Comparison of ENCODE assay signal across 22 mouse cellular contexts in genomic region chr11:4684186-4684585, GRCm38 (mm10). TPM values are rescaled to one million over a fixed set of nuclear protein-coding genes. Genes with fewer than 3 reads are reported as not detected.
DNase-seq lines count a peak whose midpoint lies in the region; ATAC-seq and TF ChIP-seq lines count a peak whose summit lies in the region.
"Had no signal": no experiment of that assay in that cellular context is flagged by ENCODE, and none has a peak within 500 bp of the region (broad histone marks: within the 10 kb centered on the region; RNA-seq: fewer than 3 reads in every experiment).

No protein-coding gene starts in this region.

- no peak for TF ChIP-seq CTCF in hindbrain, postnatal 0 days (IDR thresholded peaks at IDR 0.05; ENCODE audit: low read depth)
- peak; percentile 15; the same call in 1 of the 2 replicates for TF ChIP-seq CTCF in stomach, postnatal 0 days (IDR thresholded peaks at IDR 0.05; ENCODE audit: low read depth)

- H3K4me2 ChIP-seq in hindbrain, postnatal 0 days (ENCODE audit: low read depth, low read length): no peak overlapping the region
- no peak overlapping the region for H3K4me2 ChIP-seq in hindbrain, embryonic 11.5 days (replicated peaks; ENCODE audit: low read depth, low read length)
- H3K4me2 ChIP-seq in liver, embryonic 13.5 days: no peak overlapping the region
- no peak overlapping the region for H3K4me2 ChIP-seq in liver, embryonic 12.5 days
- H3K4me2 ChIP-seq in stomach, postnatal 0 days (replicated peaks; ENCODE audit: low read depth): no peak overlapping the region
- H3K4me2 ChIP-seq: embryonic facial prominence, embryonic 12.5 days; embryonic facial prominence, embryonic 15.5 days; heart, embryonic 11.5 days; hindbrain, embryonic 13.5 days had no signal

- H3K27ac ChIP-seq in hindbrain, postnatal 0 days: no peak overlapping the region
- H3K27ac ChIP-seq in hindbrain, embryonic 11.5 days (ENCODE audit: low read depth, low read length): no peak overlapping the region
- H3K27ac ChIP-seq in liver, embryonic 13.5 days: peak overlapping the region; percentile 14; the same call in 1 of the 2 replicates
- no peak overlapping the region for H3K27ac ChIP-seq in liver, embryonic 12.5 days
- H3K27ac ChIP-seq in stomach, postnatal 0 days (replicated peaks): no peak overlapping the region
- H3K27ac ChIP-seq: embryonic facial prominence, embryonic 12.5 days; embryonic facial prominence, embryonic 15.5 days; hindbrain, embryonic 13.5 days had no signal

- no peak overlapping the region for H3K9ac ChIP-seq in hindbrain, postnatal 0 days (replicated peaks; ENCODE audit: low read length)
- H3K9ac ChIP-seq in hindbrain, embryonic 11.5 days (ENCODE audit: low read depth, low read length): no peak overlapping the region
- H3K9ac ChIP-seq in liver, embryonic 13.5 days: no peak overlapping the region
- H3K9ac ChIP-seq in liver, embryonic 12.5 days: no peak overlapping the region
- H3K9ac ChIP-seq in stomach, postnatal 0 days (ENCODE audit: low read length): no peak overlapping the region
- H3K9ac ChIP-seq: embryonic facial prominence, embryonic 12.5 days; embryonic facial prominence, embryonic 15.5 days; forebrain, postnatal 0 days; hindbrain, embryonic 13.5 days had no signal

- no peaks in the 10 kb centered on the region for H3K4me1 ChIP-seq in hindbrain, postnatal 0 days (ENCODE audit: insufficient read depth, low read length)
- no peaks in the 10 kb centered on the region for H3K4me1 ChIP-seq in hindbrain, embryonic 11.5 days (replicated peaks; ENCODE audit: control insufficient read depth, insufficient read depth, low read length)
- peaks cover 7% of the 10 kb centered on the region; the same call in 1 of the 2 replicates for H3K4me1 ChIP-seq in liver, embryonic 13.5 days (replicated peaks)
- peaks cover 5% of the 10 kb centered on the region; the same call in 1 of the 2 replicates for H3K4me1 ChIP-seq in liver, embryonic 12.5 days
- no peaks in the 10 kb centered on the region for H3K4me1 ChIP-seq in stomach, postnatal 0 days (replicated peaks; ENCODE audit: control insufficient read depth, insufficient read depth)

- 65% methylated on average over 6 of the region's 6 CpGs for WGBS in hindbrain, postnatal 0 days
- 69% methylated on average over 6 of the region's 6 CpGs for WGBS in hindbrain, embryonic 11.5 days
- WGBS in liver, embryonic 13.5 days (ENCODE audit: insufficient replicate concordance): 60% methylated on average over 6 of the region's 6 CpGs
- WGBS in liver, embryonic 12.5 days (ENCODE audit: insufficient replicate concordance): 68% methylated on average over 6 of the region's 6 CpGs
- 51% methylated on average over 6 of the region's 6 CpGs for WGBS in stomach, postnatal 0 days

- no peak overlapping the region for H3K4me3 ChIP-seq in hindbrain, postnatal 0 days (ENCODE audit: low read length)
- no peak overlapping the region for H3K4me3 ChIP-seq in hindbrain, embryonic 11.5 days (ENCODE audit: low read depth, low read length)
- no peak overlapping the region for H3K4me3 ChIP-seq in liver, embryonic 13.5 days (replicated peaks)
- H3K4me3 ChIP-seq in liver, embryonic 12.5 days: no peak overlapping the region
- no peak overlapping the region for H3K4me3 ChIP-seq in stomach, postnatal 0 days (ENCODE audit: low read depth, low read length)
- H3K4me3 ChIP-seq: embryonic facial prominence, embryonic 12.5 days; embryonic facial prominence, embryonic 15.5 days; hindbrain, embryonic 13.5 days had no signal

- no peak for DNase-seq in hindbrain, postnatal 0 days (ENCODE audit: low spot score)
- DNase-seq in hindbrain, embryonic 11.5 days (ENCODE audit: low spot score): no peak
- no peak for DNase-seq in liver, embryonic 13.5 days
- peak; percentile 58 for DNase-seq in brain, adult 2 months (ENCODE audit: low read depth, low spot score)
- no peak for DNase-seq in stomach, postnatal 0 days (ENCODE audit: low spot score)
- DNase-seq: adrenal gland, postnatal 10 days; cerebellum, adult 11 months; cerebellum, adult 2 months; cerebellum, adult 9-11 months; cerebellum, postnatal 25 days; forebrain, postnatal 0 days; gastrocnemius, postnatal 10 days; heart, adult 11 months had no signal

- peak; percentile 34; the same call in 1 of the 2 replicates for ATAC-seq in hindbrain, postnatal 0 days
- no peak for ATAC-seq in hindbrain, embryonic 11.5 days (ENCODE audit: low FRiP score)
- no peak for ATAC-seq in liver, embryonic 13.5 days (ENCODE audit: low read depth)
- no peak for ATAC-seq in liver, embryonic 12.5 days
- no peak for ATAC-seq in stomach, postnatal 0 days (ENCODE audit: low FRiP score, low TSS enrichment)
- ATAC-seq: CD4-positive, CD25-positive, alpha-beta regulatory T cell, adult 4 months; forebrain, embryonic 14.5 days; forebrain, postnatal 0 days; hindbrain, embryonic 16.5 days; inflammation-experienced regulatory T-cells, adult 6 months had no signal

- no peak for TF ChIP-seq EP300 in stomach, postnatal 0 days (optimal IDR thresholded peaks at IDR 0.05)

- no peaks in the 10 kb centered on the region for H3K27me3 ChIP-seq in hindbrain, postnatal 0 days (ENCODE audit: insufficient read depth, low read length)
- no peaks in the 10 kb centered on the region for H3K27me3 ChIP-seq in hindbrain, embryonic 11.5 days (ENCODE audit: control insufficient read depth, insufficient read depth, low read length)
- H3K27me3 ChIP-seq in liver, embryonic 13.5 days: no peaks in the 10 kb centered on the region
- H3K27me3 ChIP-seq in liver, embryonic 12.5 days (replicated peaks): 0 out of 2 replicates have a peak, but pooled peaks cover 3% of the 10 kb centered on the region
- no peaks in the 10 kb centered on the region for H3K27me3 ChIP-seq in stomach, postnatal 0 days (ENCODE audit: control insufficient read depth, insufficient read depth, low read length)
- H3K27me3 ChIP-seq: embryonic facial prominence, embryonic 12.5 days; embryonic facial prominence, embryonic 15.5 days; hindbrain, embryonic 13.5 days had no signal

- H3K9me3 ChIP-seq in hindbrain, postnatal 0 days (ENCODE audit: low read length): no peaks in the 10 kb centered on the region
- no peaks in the 10 kb centered on the region for H3K9me3 ChIP-seq in hindbrain, embryonic 11.5 days (ENCODE audit: control insufficient read depth, low read length)
- no peaks in the 10 kb centered on the region for H3K9me3 ChIP-seq in liver, embryonic 13.5 days (replicated peaks)
- no peaks in the 10 kb centered on the region for H3K9me3 ChIP-seq in liver, embryonic 12.5 days (replicated peaks)
- H3K9me3 ChIP-seq in stomach, postnatal 0 days (ENCODE audit: control insufficient read depth, low read length): no peaks in the 10 kb centered on the region
- H3K9me3 ChIP-seq: embryonic facial prominence, embryonic 12.5 days; embryonic facial prominence, embryonic 15.5 days; hindbrain, embryonic 13.5 days had no signal

- H3K36me3 ChIP-seq in hindbrain, postnatal 0 days (ENCODE audit: insufficient read depth, low read length): peaks cover 13% of the 10 kb centered on the region
- peaks cover 2% of the 10 kb centered on the region; the same call in 1 of the 2 replicates for H3K36me3 ChIP-seq in hindbrain, embryonic 11.5 days (ENCODE audit: control insufficient read depth, insufficient read depth, low read length)
- peaks cover 48% of the 10 kb centered on the region for H3K36me3 ChIP-seq in liver, embryonic 13.5 days
- peaks cover 48% of the 10 kb centered on the region for H3K36me3 ChIP-seq in liver, embryonic 12.5 days
- peaks cover 6% of the 10 kb centered on the region; the same call in 1 of the 2 replicates for H3K36me3 ChIP-seq in stomach, postnatal 0 days (ENCODE audit: control insufficient read depth, insufficient read depth, low read length)

RNA-seq across cellular contexts. Expression of gene Uqcr10, which starts 20.0 kb away (rescaled TPM):
- total RNA-seq in hindbrain, postnatal 0 days (2014; rRNA removed): 183 and 231 TPM in 2 replicates
- polyA plus RNA-seq in hindbrain, postnatal 0 days (2015; fragmentation: Nextera tagmentation; extraction: Ambion mirVana): 1,048 and 1,063 TPM in 2 replicates
- 533 and 550 TPM in 2 replicates for polyA plus RNA-seq in hindbrain, embryonic 11.5 days (2014; fragmentation: Nextera tagmentation; extraction: Ambion mirVana)
- 687 and 723 TPM in 2 replicates for polyA plus RNA-seq in liver, embryonic 13.5 days (2015; fragmentation: Nextera tagmentation; extraction: Ambion mirVana)
- 698 and 713 TPM in 2 replicates for polyA plus RNA-seq in liver, embryonic 12.5 days (2016; fragmentation: Nextera tagmentation; extraction: Ambion mirVana)
- polyA plus RNA-seq in stomach, postnatal 0 days (2015; fragmentation: Nextera tagmentation; extraction: Ambion mirVana): 1,477 and 1,517 TPM in 2 replicates

RNA-seq across cellular contexts. Expression of gene Zmat5, which starts 20.3 kb away (rescaled TPM):
- total RNA-seq in hindbrain, postnatal 0 days (2014; rRNA removed): 22.7 and 24.5 TPM in 2 replicates
- polyA plus RNA-seq in hindbrain, postnatal 0 days (2015; fragmentation: Nextera tagmentation; extraction: Ambion mirVana): 56.5 and 58.5 TPM in 2 replicates
- polyA plus RNA-seq in hindbrain, embryonic 11.5 days (2014; fragmentation: Nextera tagmentation; extraction: Ambion mirVana): 80.8 and 82.6 TPM in 2 replicates
- polyA plus RNA-seq in liver, embryonic 13.5 days (2015; fragmentation: Nextera tagmentation; extraction: Ambion mirVana): 30.2 and 31.0 TPM in 2 replicates
- polyA plus RNA-seq in liver, embryonic 12.5 days (2016; fragmentation: Nextera tagmentation; extraction: Ambion mirVana): 33.4 and 33.8 TPM in 2 replicates
- 57.4 and 63.5 TPM in 2 replicates for polyA plus RNA-seq in stomach, postnatal 0 days (2015; fragmentation: Nextera tagmentation; extraction: Ambion mirVana)

RNA-seq across cellular contexts. Expression of gene Ascc2, which starts 46.6 kb away (rescaled TPM):
- 15.0 and 15.5 TPM in 2 replicates for total RNA-seq in hindbrain, postnatal 0 days (2014; rRNA removed)
- polyA plus RNA-seq in hindbrain, postnatal 0 days (2015; fragmentation: Nextera tagmentation; extraction: Ambion mirVana): 13.6 and 13.8 TPM in 2 replicates
- polyA plus RNA-seq in hindbrain, embryonic 11.5 days (2014; fragmentation: Nextera tagmentation; extraction: Ambion mirVana): 31.5 and 33.2 TPM in 2 replicates
- 18.9 and 23.9 TPM in 2 replicates for polyA plus RNA-seq in liver, embryonic 13.5 days (2015; fragmentation: Nextera tagmentation; extraction: Ambion mirVana)
- polyA plus RNA-seq in liver, embryonic 12.5 days (2016; fragmentation: Nextera tagmentation; extraction: Ambion mirVana): 26.7 and 27.8 TPM in 2 replicates
- polyA plus RNA-seq in stomach, postnatal 0 days (2015; fragmentation: Nextera tagmentation; extraction: Ambion mirVana): 20.2 and 21.4 TPM in 2 replicates
